Mouse (Mus musculus) ES-E14 (cell line): ENCODE measurements around the gene Cnbp. TPM values are rescaled to one million over a fixed set of nuclear protein-coding genes. Genes with fewer than 3 reads are reported as not detected.

Experiments
- DNase-seq: peaks from one replicate; pipeline ENCODE4 v3.0.0-alpha.2; 2013; ENCODE audit warnings: low read depth, low spot score
- H3K27ac ChIP-seq: 2 replicates; pipeline ENCODE4 v1.5.1; 2012; ENCODE audit warnings: low read depth, mild to moderate bottlenecking, low read length, moderate library complexity, mixed read lengths; ENCODE audit not compliant: poor library complexity, insufficient read depth, severe bottlenecking
- H3K36me3 ChIP-seq: 2 replicates; pipeline ENCODE4 v1.6.1; 2012; ENCODE audit warnings: mild to moderate bottlenecking, low read length, moderate library complexity, mixed read lengths; ENCODE audit not compliant: control insufficient read depth, poor library complexity, insufficient read depth, severe bottlenecking
- H3K4me1 ChIP-seq, 2 experiments: fragments of 150-350 bp in 1 of 2; sonication (generic) in 1 of 2; 2 replicates each; pipeline ENCODE4 v1.6.1; 2012; ENCODE audit warnings: low read length in 2 of 2, mild to moderate bottlenecking in 1 of 2, mixed read lengths in 1 of 2; ENCODE audit not compliant: control insufficient read depth in 2 of 2, insufficient read depth in 2 of 2, poor library complexity in 1 of 2
- H3K4me3 ChIP-seq, 2 experiments: fragments of 150-350 bp in 1 of 2; sonication (generic) in 1 of 2; 2 replicates each; pipeline ENCODE4 v1.5.1; 2012; ENCODE audit warnings: low read length in 2 of 2, low read depth in 1 of 2, mild to moderate bottlenecking in 1 of 2, mixed read lengths in 1 of 2; ENCODE audit not compliant: insufficient read depth in 1 of 2, poor library complexity in 1 of 2, severe bottlenecking in 1 of 2
- H3K9ac ChIP-seq: 2 replicates; pipeline ENCODE4 v1.6.1; 2012; ENCODE audit warnings: low read depth, mild to moderate bottlenecking, low read length, mixed read lengths; ENCODE audit not compliant: poor library complexity, insufficient read depth, severe bottlenecking
- H3K9me3 ChIP-seq: fragments of 150-350 bp; sonication (generic); 2 replicates; pipeline ENCODE4 v1.6.1; 2012; ENCODE audit warnings: low read depth, mild to moderate bottlenecking, low read length; ENCODE audit not compliant: control insufficient read depth, insufficient read depth
- CHD2 ChIP-seq: IDR thresholded peaks from 2 replicates; pipeline ENCODE4 v1.6.1; 2014; ENCODE audit warnings: mild to moderate bottlenecking, low read depth, low read length, inconsistent platforms
- HCFC1 ChIP-seq: IDR thresholded peaks from 2 replicates; pipeline ENCODE4 v1.6.1; 2012; ENCODE audit warnings: low read length, inconsistent platforms, borderline replicate concordance; ENCODE audit not compliant: insufficient read depth
- MAFK ChIP-seq: IDR thresholded peaks from 2 replicates; pipeline ENCODE4 v1.6.1; 2014; ENCODE audit warnings: mild to moderate bottlenecking, low read depth, low read length, inconsistent platforms; ENCODE audit not compliant: insufficient read depth
- ZC3H11A ChIP-seq: IDR thresholded peaks from 2 replicates; pipeline ENCODE4 v1.6.1; 2012; ENCODE audit warnings: low read depth, mild to moderate bottlenecking, inconsistent platforms, low read length, borderline replicate concordance
- ZNF384 ChIP-seq: IDR thresholded peaks from 2 replicates; pipeline ENCODE4 v1.6.1; 2012; ENCODE audit warnings: low read depth, low read length, inconsistent platforms
- in situ Hi-C, 2 experiments: fragments of 600-800 bp; cut with MboI; formaldehyde crosslinking; loops; one replicate each; pipeline ENCODE4 v1.15.1; 2025; ENCODE audit warnings: low sequenced_read_pairs in 2 of 2, inconsistent platforms in 1 of 2; ENCODE audit not compliant: unreplicated experiment in 2 of 2
- total RNA-seq: library from RNA; depleted of rRNA; stranded (reverse); fragments of 300-350 nt; gene quantifications from 2 replicates; pipeline ENCODE4 v1.2.3, GENCODE M21; 2012; rRNA removed

Gene Cnbp
- 400 and 562 TPM in 2 replicates for total RNA-seq

DNA sequence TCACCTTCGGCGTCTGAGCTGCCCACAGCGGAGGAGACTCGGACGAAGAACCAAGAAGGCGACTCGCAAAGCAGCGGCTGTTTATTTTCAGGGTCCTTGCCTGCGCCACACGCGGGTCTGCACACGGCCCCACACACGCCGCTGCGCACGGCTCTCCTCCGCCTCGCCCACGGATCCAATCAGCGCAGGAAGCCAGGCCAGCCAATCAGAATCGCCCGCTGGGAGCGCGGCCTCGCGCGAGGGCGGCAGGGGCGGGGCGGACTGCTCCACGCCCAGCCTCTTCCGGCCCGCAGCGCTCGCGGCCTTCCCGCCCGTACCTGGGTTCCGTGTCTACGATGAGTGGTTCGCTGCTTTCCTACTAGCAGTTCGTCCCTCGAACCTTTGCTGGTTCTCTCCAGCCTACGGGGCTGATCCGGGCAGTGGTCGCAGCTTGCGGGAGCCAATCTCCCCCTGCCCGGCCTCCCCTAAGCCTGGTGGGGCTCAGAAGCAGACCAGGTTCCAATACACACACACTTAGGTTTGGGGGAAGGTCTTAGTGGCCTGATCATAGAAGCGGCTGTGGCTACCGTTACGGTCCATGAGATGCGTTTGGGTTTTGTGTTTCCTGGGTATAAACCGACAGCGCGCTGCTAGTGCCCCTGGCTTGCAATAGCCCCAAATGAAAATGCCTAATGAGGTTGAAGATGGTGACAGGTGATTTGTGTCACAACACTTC is at the start of gene Cnbp:
Gene Cnbp, minus strand, starts transcription at position 207 of the 715 bp plus-strand sequence.
- in situ Hi-C loops = no loop called here
- Histone ChIP-seq H3K9ac (peak within 1 kb of the TSS; percentile 98), H3K36me3 (peaks cover 5% of the 10 kb centered on the region), H3K27ac (peak within 1 kb of the TSS; percentile 93), H3K4me3 (peak within 1 kb of the TSS; percentile 88 to 97), H3K9me3 (no peaks in the 10 kb centered on the region), H3K4me1 (peaks cover 7 to 11% of the 10 kb centered on the region in 2 experiments; a peak in 3 of 4 replicates)
- DNase-seq = peak; percentile 93
- TF ChIP-seq CHD2 (peak; percentile 75; the same call in 1 of the 2 replicates), ZC3H11A (no peak), HCFC1 (peak; percentile 67)

DNA sequence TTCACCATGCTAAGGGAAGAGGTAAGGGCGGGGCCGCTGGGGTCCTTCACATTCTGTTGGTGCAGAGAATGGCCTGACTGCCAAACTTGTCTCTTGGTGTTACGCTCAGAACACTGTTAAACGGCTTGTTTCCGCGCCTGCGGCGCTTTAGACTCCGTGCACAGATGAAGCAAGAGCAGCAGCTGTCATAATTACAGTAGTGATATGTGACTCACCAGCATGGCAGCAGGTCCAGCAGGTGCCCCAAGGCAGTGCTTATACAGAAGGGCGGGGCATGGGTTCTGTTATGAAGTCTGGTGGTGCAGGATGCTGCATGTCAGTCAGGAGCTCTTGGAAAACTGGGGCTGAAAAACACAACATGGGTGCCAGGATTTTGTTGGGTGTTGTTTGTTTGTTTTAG is 47.1 kb upstream of the Cnbp start:
- no peak for TF ChIP-seq ZC3H11A
- TF ChIP-seq CHD2 = no peak
- no peak for TF ChIP-seq MAFK
- no peak for TF ChIP-seq ZNF384
- TF ChIP-seq HCFC1 = no peak
- H3K9me3 ChIP-seq = no peaks in the 10 kb centered on the region
- H3K27ac ChIP-seq = no peak overlapping the region
- H3K4me3 ChIP-seq = no peak overlapping the region
- in situ Hi-C loops = no loop called here
- H3K36me3 ChIP-seq = peaks cover 54% of the 10 kb centered on the region
- DNase-seq = no peak
- H3K4me1 ChIP-seq = no peaks in the 10 kb centered on the region
- H3K9ac ChIP-seq = no peak overlapping the region

DNA sequence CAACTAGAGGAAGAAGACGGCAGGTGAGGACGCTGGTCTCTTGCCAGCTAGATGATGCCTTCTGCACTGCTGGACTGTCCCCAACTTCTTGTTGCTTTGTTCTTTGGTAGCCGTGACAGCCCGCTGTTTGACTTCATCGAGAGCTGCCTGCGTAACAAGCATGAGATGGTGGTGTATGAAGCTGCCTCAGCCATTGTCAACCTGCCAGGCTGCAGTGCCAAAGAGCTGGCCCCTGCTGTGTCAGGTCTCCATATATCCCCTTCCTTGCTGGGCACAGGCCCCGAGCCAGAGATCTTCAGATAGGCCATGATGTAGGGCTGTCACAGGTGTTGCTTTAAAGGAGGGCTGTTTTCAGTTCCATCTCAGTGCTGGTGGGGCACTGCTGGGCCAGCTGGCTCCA is 43.0 kb upstream of the Cnbp start:
- no peak overlapping the region for H3K9ac ChIP-seq
- no peak for DNase-seq
- no peak overlapping the region for H3K4me3 ChIP-seq
- peaks cover 50% of the 10 kb centered on the region for H3K36me3 ChIP-seq
- no peaks in the 10 kb centered on the region for H3K4me1 ChIP-seq
- TF ChIP-seq ZC3H11A (no peak), CHD2 (no peak), HCFC1 (no peak), ZNF384 (no peak), MAFK (no peak)
- H3K27ac ChIP-seq = no peak overlapping the region
- H3K9me3 ChIP-seq = no peaks in the 10 kb centered on the region
- in situ Hi-C loops = no loop called here

DNA sequence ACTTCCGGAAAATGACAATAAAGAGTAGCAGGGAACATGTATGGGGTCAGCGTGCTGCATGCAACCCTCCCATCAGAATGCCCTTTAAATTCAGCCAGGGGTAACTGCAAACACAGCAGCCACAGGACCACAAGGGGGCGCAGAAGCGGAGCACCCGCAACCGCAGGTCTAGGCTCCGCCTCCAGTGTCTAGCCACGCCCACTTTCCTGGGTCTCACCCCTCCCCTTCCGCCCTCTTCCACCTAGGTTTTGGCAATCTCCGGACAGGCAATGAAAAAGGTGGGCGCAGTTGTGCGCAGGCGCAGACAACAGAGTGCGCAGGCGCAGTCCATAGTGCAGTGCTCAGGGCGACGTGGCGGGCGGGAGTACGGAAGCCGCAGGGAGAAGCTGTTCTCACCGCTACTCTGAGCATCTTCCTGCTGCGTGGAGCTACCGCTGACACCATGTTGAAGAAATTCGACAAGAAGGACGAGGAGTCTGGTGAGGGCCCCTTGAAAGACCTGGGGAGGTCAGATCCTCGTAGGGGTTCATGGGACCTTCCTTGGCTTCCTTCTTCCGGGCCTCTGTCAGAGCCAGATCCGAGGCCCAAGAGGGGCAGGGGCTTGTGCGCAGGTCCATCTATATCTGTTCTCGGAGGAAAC is 36.8 kb upstream of the Cnbp start, which contains the start of gene Copg1:
Gene Copg1, plus strand, starts transcription at position 221 of the 640 bp plus-strand sequence.
- peak within 1 kb of the TSS; percentile 91 for H3K9ac ChIP-seq
- peak within 1 kb of the TSS; percentile 82 to 95 for H3K4me3 ChIP-seq
- peaks cover 17% of the 10 kb centered on the region for H3K36me3 ChIP-seq
- peak; percentile 64; the same call in 1 of the 2 replicates for TF ChIP-seq HCFC1
- peak; percentile 36; the same call in 1 of the 2 replicates for TF ChIP-seq ZC3H11A
- TF ChIP-seq CHD2 = no peak
- no peak for TF ChIP-seq MAFK
- TF ChIP-seq ZNF384 = 0 out of 2 replicates have a peak, but pooled peaks have one; percentile 26
- peaks cover 2 to 3% of the 10 kb centered on the region in 2 experiments; a peak in 2 of 4 replicates for H3K4me1 ChIP-seq
- H3K9me3 ChIP-seq = no peaks in the 10 kb centered on the region
- peak within 1 kb of the TSS; percentile 52; the same call in 1 of the 2 replicates for H3K27ac ChIP-seq
- peak; percentile 99 for DNase-seq
- in situ Hi-C loops = no loop called here
